Mouse (Mus musculus) heart, embryonic 15.5 days (tissue): ENCODE measurements around the gene Orc2. TPM values are rescaled to one million over a fixed set of nuclear protein-coding genes. Genes with fewer than 3 reads are reported as not detected.
A peak's percentile ranks its signal among the peaks of the same experiment; 100 is the strongest.

Experiments
- ATAC-seq: fragments of 200-750 bp; cut with Nextera tagmentation; replicated peaks from 2 replicates; pipeline ENCODE4 v1.8.0; 2017; ENCODE audit warnings: low read depth, moderate TSS enrichment; ENCODE audit not compliant: insufficient number of reproducible peaks, insufficient read depth, low FRiP score
- H3K27ac ChIP-seq: fragments of 300-500 bp; sonication (generic); 2 replicates; pipeline ENCODE4 v1.5.1; 2015; ENCODE audit warnings: mild to moderate bottlenecking, inconsistent platforms
- H3K27me3 ChIP-seq: fragments of 300-500 bp; sonication (generic); 2 replicates; pipeline ENCODE4 v1.6.1; 2015; ENCODE audit warnings: inconsistent platforms
- H3K36me3 ChIP-seq: fragments of 300-500 bp; sonication (generic); 2 replicates; pipeline ENCODE4 v1.6.1; 2015; ENCODE audit warnings: mild to moderate bottlenecking, inconsistent platforms
- H3K4me1 ChIP-seq: fragments of 300-500 bp; sonication (generic); replicated peaks from 2 replicates; pipeline ENCODE4 v1.6.1; 2015; ENCODE audit warnings: inconsistent platforms
- H3K4me2 ChIP-seq: fragments of 300-500 bp; sonication (generic); 2 replicates; pipeline ENCODE4 v1.6.1; 2015; ENCODE audit warnings: inconsistent platforms, mild to moderate bottlenecking, moderate library complexity
- H3K4me3 ChIP-seq: fragments of 300-500 bp; sonication (generic); 2 replicates; pipeline ENCODE4 v1.5.1; 2015; ENCODE audit warnings: mild to moderate bottlenecking, inconsistent platforms
- H3K9ac ChIP-seq: fragments of 300-500 bp; sonication (generic); 2 replicates; pipeline ENCODE4 v1.6.1; 2015; ENCODE audit warnings: mild to moderate bottlenecking, inconsistent platforms
- H3K9me3 ChIP-seq: fragments of 300-500 bp; sonication (generic); replicated peaks from 2 replicates; pipeline ENCODE4 v1.6.1; 2016; ENCODE audit warnings: inconsistent platforms
- WGBS: fragments of 180-500 bp; shearing (Covaris S2); methylation state at CpG from one replicate; pipeline ENCODE4 v1.1.7; 2015; ENCODE audit warnings: mixed read lengths; 5-methylcytosine and 5-hydroxymethylcytosine counted together
- polyA plus RNA-seq: library from polyadenylated mRNA; unstranded; fragments of >200 nt; fragmentation: Nextera tagmentation; extraction: Ambion mirVana; gene quantifications from 2 replicates; pipeline ENCODE4 v1.2.1, GENCODE M21; 2015

The Orc2 gene
- 14.3 and 16.6 TPM in 2 replicates for polyA plus RNA-seq

GRCm38 (mm10) chr1:58504577-58505254 is at the start of gene Orc2:
Gene Orc2, minus strand, starts transcription at chr1:58505109.
- peak within 1 kb of the TSS; percentile 94 for H3K9ac ChIP-seq
- peak within 1 kb of the TSS; percentile 88 for H3K4me2 ChIP-seq
- peak within 1 kb of the TSS; percentile 90 for H3K27ac ChIP-seq
- H3K4me1 ChIP-seq = peaks cover 14% of the 10 kb centered on the region
- WGBS = under 1% methylated on average over 64 of the region's 64 CpGs
- peaks cover 23% of the 10 kb centered on the region for H3K9me3 ChIP-seq
- H3K36me3 ChIP-seq = peaks cover 27% of the 10 kb centered on the region
- H3K4me3 ChIP-seq = peak within 1 kb of the TSS; percentile 98
- ATAC-seq = peak; percentile 99
- no peaks in the 10 kb centered on the region for H3K27me3 ChIP-seq

DNA sequence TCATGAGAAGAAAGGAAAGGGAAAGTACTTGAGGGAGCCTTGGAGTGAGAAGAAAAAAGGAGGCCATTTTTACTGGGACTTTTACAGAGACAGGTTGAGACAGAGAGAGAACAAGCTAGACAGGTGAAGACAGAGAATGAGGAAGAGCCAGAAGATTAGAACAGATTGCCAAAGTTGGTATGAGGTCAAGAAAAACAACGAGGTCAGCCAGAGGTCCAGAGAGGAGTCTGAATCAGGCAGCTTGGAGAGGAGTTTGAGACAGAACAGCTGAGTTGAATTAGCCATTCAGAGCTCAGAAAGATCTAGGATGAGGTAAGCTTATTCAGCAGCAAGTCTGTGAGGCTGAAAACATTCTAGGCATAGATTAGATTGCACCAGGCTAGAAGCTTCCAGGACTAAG is 36.5 kb upstream of the Orc2 start:
- Histone ChIP-seq H3K9ac (no peak overlapping the region), H3K27ac (no peak overlapping the region), H3K4me2 (no peak overlapping the region), H3K4me3 (no peak overlapping the region), H3K36me3 (peaks cover 45% of the 10 kb centered on the region), H3K27me3 (no peaks in the 10 kb centered on the region), H3K4me1 (no peaks in the 10 kb centered on the region), H3K9me3 (no peaks in the 10 kb centered on the region)
- WGBS = 77% methylated on average over 1 of the region's 1 CpGs
- ATAC-seq = no peak

DNA sequence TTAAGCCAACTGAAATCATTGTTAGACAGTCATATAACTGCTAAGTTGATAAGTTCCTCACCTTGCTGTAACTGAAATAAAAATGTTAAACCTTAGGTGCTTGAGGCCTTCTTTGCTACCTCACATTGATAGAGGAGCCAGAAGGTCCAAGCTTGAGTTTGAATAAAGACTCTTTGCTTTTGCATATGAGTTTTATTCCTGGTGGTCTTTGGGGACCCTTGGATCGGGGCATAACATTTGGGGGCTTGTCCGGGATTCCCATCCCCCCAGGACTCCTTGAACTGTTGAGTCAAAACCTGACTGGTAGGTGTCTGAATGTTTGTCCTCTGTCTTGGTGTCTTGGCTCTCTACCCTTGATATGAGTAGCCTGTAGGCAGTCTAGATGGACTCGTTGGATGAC is 2.3 kb upstream of the Orc2 start:
- Histone ChIP-seq H3K27ac (no peak overlapping the region), H3K9me3 (peaks cover 23% of the 10 kb centered on the region), H3K4me3 (no peak overlapping the region), H3K4me1 (peaks cover 14% of the 10 kb centered on the region), H3K4me2 (no peak overlapping the region), H3K27me3 (no peaks in the 10 kb centered on the region), H3K36me3 (peaks cover 18% of the 10 kb centered on the region), H3K9ac (no peak overlapping the region)
- ATAC-seq = no peak
- 96% methylated on average over 3 of the region's 3 CpGs for WGBS

DNA sequence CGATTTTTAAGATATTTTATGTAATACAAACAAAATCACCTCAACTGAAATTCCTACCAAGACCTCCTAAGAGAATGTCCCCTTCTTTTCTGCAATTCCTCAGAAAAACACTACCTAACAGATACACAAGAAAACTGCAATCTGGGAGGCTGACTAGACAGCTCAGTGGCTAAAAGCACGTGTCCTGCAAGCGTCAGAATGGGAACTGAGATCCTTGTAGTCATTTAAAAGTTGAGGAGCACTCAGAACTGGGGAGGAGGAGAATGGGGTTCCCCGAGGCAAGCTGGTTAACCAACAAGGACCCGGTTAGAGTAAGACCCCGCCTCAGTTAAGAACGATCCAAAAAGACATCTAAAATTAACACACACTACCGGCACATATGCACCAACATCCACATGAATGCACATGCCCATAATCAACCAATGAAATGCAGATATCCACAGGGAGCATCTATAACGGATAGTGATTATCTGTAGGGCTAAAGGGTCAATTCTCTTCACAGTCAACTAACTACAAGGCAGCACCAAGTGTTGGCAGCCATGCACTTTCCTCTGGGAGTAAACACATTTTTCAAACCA is 1.0 kb downstream of the Orc2 start:
- Histone ChIP-seq H3K27ac (peak overlapping the region; percentile 90; the same call in 1 of the 2 replicates), H3K4me1 (peaks cover 14% of the 10 kb centered on the region), H3K4me3 (peak overlapping the region; percentile 98), H3K27me3 (no peaks in the 10 kb centered on the region), H3K9me3 (peaks cover 23% of the 10 kb centered on the region), H3K4me2 (peak overlapping the region; percentile 88), H3K9ac (peak overlapping the region; percentile 94), H3K36me3 (peaks cover 35% of the 10 kb centered on the region)
- ATAC-seq = no peak
- 22% methylated on average over 9 of the region's 9 CpGs for WGBS

- Histone ChIP-seq H3K9ac (no peak overlapping the region), H3K4me3 (peak overlapping the region; percentile 98; the same call in 1 of the 2 replicates)
These were observed 1.8 kb downstream of the Orc2 start for GRCm38 (mm10) chr1:58503134-58503533.

DNA sequence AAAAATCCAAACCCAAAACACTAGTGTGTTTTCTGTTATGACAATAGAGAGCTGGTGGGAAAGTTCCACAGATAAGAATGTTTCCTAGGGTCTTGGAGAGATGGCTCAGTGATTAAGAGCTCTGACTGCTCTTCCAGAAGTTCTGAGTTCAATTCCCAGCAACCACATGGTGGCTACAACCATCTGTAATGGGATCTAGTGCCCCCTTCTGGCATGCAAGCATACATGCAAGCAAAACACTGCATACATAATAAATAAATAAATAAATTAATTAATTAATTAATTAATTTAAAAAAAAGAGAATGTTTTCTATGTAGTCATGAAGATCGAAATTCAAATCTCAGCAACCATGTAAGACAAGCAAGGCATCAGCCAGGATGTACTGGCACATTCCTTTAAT is 6.2 kb downstream of the Orc2 start:
- Histone ChIP-seq H3K9me3 (no peaks in the 10 kb centered on the region), H3K4me2 (no peak overlapping the region), H3K9ac (no peak overlapping the region), H3K27me3 (no peaks in the 10 kb centered on the region), H3K36me3 (peaks cover 50% of the 10 kb centered on the region), H3K27ac (no peak overlapping the region), H3K4me1 (peaks cover 10% of the 10 kb centered on the region), H3K4me3 (no peak overlapping the region)
- WGBS = 95% methylated on average over 1 of the region's 1 CpGs
- ATAC-seq = no peak

More at GRCm38 (mm10) chr1:58503134-58503533, 1.8 kb downstream of the Orc2 start:
- ATAC-seq = no peak
- Histone ChIP-seq H3K36me3 (peaks cover 39% of the 10 kb centered on the region), H3K27me3 (no peaks in the 10 kb centered on the region), H3K27ac (no peak overlapping the region), H3K9me3 (peaks cover 21% of the 10 kb centered on the region), H3K4me2 (no peak overlapping the region), H3K4me1 (peaks cover 14% of the 10 kb centered on the region)

DNA sequence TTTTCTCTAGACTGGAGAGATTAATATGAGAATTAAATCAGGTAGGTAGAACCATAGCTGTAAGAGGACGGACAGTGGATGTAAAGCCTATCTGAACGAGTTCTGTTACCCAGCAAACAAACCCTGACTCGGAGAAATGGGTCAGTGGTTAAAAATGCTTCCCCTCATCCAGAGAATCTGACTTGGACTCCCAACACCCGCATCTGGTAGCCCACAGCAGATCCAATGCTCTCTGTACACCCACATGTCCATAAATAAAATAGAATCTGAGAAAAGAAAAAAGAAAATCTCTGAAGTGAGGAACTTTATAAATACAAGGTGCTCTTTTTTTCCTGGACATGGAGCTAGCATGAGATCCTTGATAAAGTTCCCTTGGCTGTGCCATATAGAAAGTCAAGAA is 7.2 kb downstream of the Orc2 start:
- no peak overlapping the region for H3K9ac ChIP-seq
- no peaks in the 10 kb centered on the region for H3K4me1 ChIP-seq
- H3K27ac ChIP-seq = no peak overlapping the region
- H3K4me2 ChIP-seq = no peak overlapping the region
- WGBS = 88% methylated on average over 4 of the region's 4 CpGs
- H3K4me3 ChIP-seq = no peak overlapping the region
- H3K9me3 ChIP-seq = no peaks in the 10 kb centered on the region
- peaks cover 55% of the 10 kb centered on the region for H3K36me3 ChIP-seq
- H3K27me3 ChIP-seq = no peaks in the 10 kb centered on the region
- ATAC-seq = no peak

GRCm38 (mm10) chr1:58495603-58496002 is 9.3 kb downstream of the Orc2 start:
- Histone ChIP-seq H3K4me2 (no peak overlapping the region), H3K27ac (no peak overlapping the region), H3K4me3 (no peak overlapping the region), H3K4me1 (no peaks in the 10 kb centered on the region), H3K9ac (no peak overlapping the region), H3K36me3 (peaks cover 73% of the 10 kb centered on the region), H3K27me3 (no peaks in the 10 kb centered on the region), H3K9me3 (no peaks in the 10 kb centered on the region)
- WGBS = 92% methylated on average over 6 of the region's 6 CpGs
- no peak for ATAC-seq

- Histone ChIP-seq H3K4me2 (no peak overlapping the region), H3K4me1 (no peaks in the 10 kb centered on the region), H3K9ac (no peak overlapping the region), H3K4me3 (no peak overlapping the region), H3K27me3 (no peaks in the 10 kb centered on the region), H3K27ac (no peak overlapping the region), H3K9me3 (no peaks in the 10 kb centered on the region), H3K36me3 (peaks cover 51% of the 10 kb centered on the region)
- no peak for ATAC-seq
- WGBS = 87% methylated on average over 4 of the region's 4 CpGs
These were observed 22.3 kb downstream of the Orc2 start for GRCm38 (mm10) chr1:58482647-58483046.

- no peak overlapping the region for H3K4me2 ChIP-seq
- H3K9me3 ChIP-seq = no peaks in the 10 kb centered on the region
- WGBS = 96% methylated on average over 8 of the region's 8 CpGs
- H3K9ac ChIP-seq = no peak overlapping the region
- no peak overlapping the region for H3K27ac ChIP-seq
- H3K4me1 ChIP-seq = no peaks in the 10 kb centered on the region
- no peak for ATAC-seq
- peaks cover 61% of the 10 kb centered on the region for H3K36me3 ChIP-seq
- H3K4me3 ChIP-seq = no peak overlapping the region
- no peaks in the 10 kb centered on the region for H3K27me3 ChIP-seq
These were observed 29.2 kb downstream of the Orc2 start for GRCm38 (mm10) chr1:58475662-58476061.

- 92% methylated on average over 4 of the region's 4 CpGs for WGBS
- Histone ChIP-seq H3K36me3 (peaks cover 69% of the 10 kb centered on the region), H3K27ac (no peak overlapping the region), H3K4me2 (no peak overlapping the region), H3K9me3 (no peaks in the 10 kb centered on the region), H3K9ac (no peak overlapping the region), H3K4me1 (no peaks in the 10 kb centered on the region), H3K27me3 (no peaks in the 10 kb centered on the region), H3K4me3 (no peak overlapping the region)
- ATAC-seq = no peak
These were observed 39.3 kb downstream of the Orc2 start for GRCm38 (mm10) chr1:58465561-58465960.

DNA sequence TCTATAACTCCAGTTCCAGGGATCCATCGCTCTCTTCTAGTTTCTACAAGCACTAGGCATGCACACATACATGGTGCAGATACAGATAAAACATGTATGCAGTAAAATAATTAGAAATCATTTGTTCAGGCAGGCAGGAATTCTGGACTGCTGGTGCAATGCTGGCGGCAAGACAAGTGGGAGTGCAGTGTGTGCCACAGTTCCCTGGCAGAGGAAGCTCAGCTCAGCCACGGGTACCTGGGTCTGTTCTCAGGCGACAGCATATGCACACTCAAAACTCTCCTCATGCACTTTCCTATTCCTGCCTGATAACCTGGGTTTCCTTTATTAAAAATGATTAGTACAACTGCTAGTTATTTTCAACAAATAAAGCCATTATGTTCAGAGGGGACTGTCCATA is 39.9 kb downstream of the Orc2 start:
- WGBS = 87% methylated on average over 4 of the region's 4 CpGs
- no peak overlapping the region for H3K4me2 ChIP-seq
- no peaks in the 10 kb centered on the region for H3K9me3 ChIP-seq
- ATAC-seq = no peak
- H3K27me3 ChIP-seq = no peaks in the 10 kb centered on the region
- H3K9ac ChIP-seq = no peak overlapping the region
- no peaks in the 10 kb centered on the region for H3K4me1 ChIP-seq
- no peak overlapping the region for H3K4me3 ChIP-seq
- H3K27ac ChIP-seq = no peak overlapping the region
- H3K36me3 ChIP-seq = peaks cover 68% of the 10 kb centered on the region
